Mouse (Mus musculus): ENCODE results near the gene Myl3.

DNA sequence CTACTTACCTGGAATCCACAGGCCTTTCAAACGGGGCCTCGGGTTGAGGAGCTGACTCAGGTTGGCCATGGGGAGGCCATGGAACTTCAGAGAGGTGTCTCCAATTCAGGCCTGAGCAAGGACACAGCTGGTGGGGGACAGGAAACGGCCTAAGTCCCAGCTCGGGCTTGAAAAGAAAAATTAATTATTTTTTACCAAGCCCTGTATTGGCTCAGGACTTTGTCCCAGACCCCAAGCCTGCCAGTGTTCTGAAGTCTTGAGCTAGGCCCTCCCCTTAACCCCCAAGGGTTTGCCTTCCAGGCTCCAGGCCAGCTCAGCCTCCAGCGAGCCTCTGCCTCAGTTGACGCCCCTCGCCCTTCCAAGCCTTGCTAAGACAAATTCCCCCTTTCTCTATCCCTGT lies 5.3 kb downstream of the Myl3 start, which contains the start of gene Pth1r:
- TF ChIP-seq CTCF (IDR thresholded peaks at IDR 0.05; ENCODE audit: borderline replicate concordance, insufficient read depth, low read length) (no peak), POLR2A (IDR thresholded peaks at IDR 0.05; ENCODE audit: low read depth, low read length) (no peak)

Measured in embryonic fibroblast, embryonic 13.5 days (primary cell).